Mouse (Mus musculus) liver, adult 2 months (tissue): ENCODE measurements around the gene Tmem72. TPM values are rescaled to one million over a fixed set of nuclear protein-coding genes. Genes with fewer than 3 reads are reported as not detected.

Experiments used
- DNase-seq: peaks from one replicate; pipeline ENCODE4 v3.0.0-alpha.2; 2011; ENCODE audit warnings: low read depth, low spot score; ENCODE audit errors: extremely low read depth
- H3K27ac ChIP-seq: fragments of 200-500 bp; replicated peaks from 2 replicates; pipeline ENCODE4 v1.5.1; 2012; ENCODE audit warnings: low read depth, mild to moderate bottlenecking, control low read depth, inconsistent platforms, low read length; ENCODE audit not compliant: insufficient read depth
- H3K27me3 ChIP-seq: fragments of 200-500 bp; 2 replicates; pipeline ENCODE4 v1.6.1; 2012; ENCODE audit warnings: mild to moderate bottlenecking, moderate library complexity, low read length, inconsistent platforms; ENCODE audit not compliant: control insufficient read depth, insufficient read depth
- H3K36me3 ChIP-seq: fragments of 200-500 bp; 2 replicates; pipeline ENCODE4 v1.6.1; 2012; ENCODE audit warnings: low read length, inconsistent platforms; ENCODE audit not compliant: control insufficient read depth, insufficient read depth
- H3K4me1 ChIP-seq: fragments of 200-500 bp; 2 replicates; pipeline ENCODE4 v1.6.1; 2011; ENCODE audit warnings: low read length; ENCODE audit not compliant: control insufficient read depth, insufficient read depth
- H3K4me3 ChIP-seq: fragments of 200-500 bp; 2 replicates; pipeline ENCODE4 v1.5.1; 2011; ENCODE audit warnings: low read depth, mild to moderate bottlenecking, control low read depth, low read length, moderate library complexity; ENCODE audit not compliant: insufficient read depth
- H3K79me2 ChIP-seq: fragments of 200-500 bp; 2 replicates; pipeline ENCODE4 v1.6.1; 2012; ENCODE audit warnings: inconsistent platforms, mild to moderate bottlenecking, low read length, moderate library complexity; ENCODE audit not compliant: control insufficient read depth, insufficient read depth
- H3K9ac ChIP-seq: fragments of 200-500 bp; 2 replicates; pipeline ENCODE4 v1.6.1; 2012; ENCODE audit warnings: low read depth, mild to moderate bottlenecking, control low read depth, inconsistent platforms, low read length
- CTCF ChIP-seq: fragments of 200-500 bp; IDR thresholded peaks from 2 replicates; pipeline ENCODE4 v1.5.1; 2011; ENCODE audit warnings: low read depth, low read length, control low read depth
- POLR2A ChIP-seq: fragments of 200-500 bp; IDR thresholded peaks from 2 replicates; pipeline ENCODE4 v1.6.1; 2011; ENCODE audit warnings: low read length, control low read depth; ENCODE audit not compliant: insufficient read depth; ENCODE audit errors: extremely low read depth
- WGBS: fragments of 180-500 bp; shearing (Covaris S2); methylation state at CpG from one replicate; pipeline ENCODE4 v1.1.7; 2018; 5-methylcytosine and 5-hydroxymethylcytosine counted together
- polyA plus RNA-seq: library from polyadenylated mRNA; depleted of rRNA; stranded (reverse); fragments of >200 nt; gene quantifications from 2 replicates; pipeline ENCODE4 v1.2.3, GENCODE M21; 2012
- total RNA-seq: library from RNA; depleted of rRNA; stranded (reverse); fragments of >200 nt; gene quantifications from 2 replicates; pipeline ENCODE4 v1.2.3, GENCODE M21; 2014

Tmem72 gene
- total and polyA plus RNA-seq, 2 experiments, result under 0.01 to 0.09 TPM

DNA sequence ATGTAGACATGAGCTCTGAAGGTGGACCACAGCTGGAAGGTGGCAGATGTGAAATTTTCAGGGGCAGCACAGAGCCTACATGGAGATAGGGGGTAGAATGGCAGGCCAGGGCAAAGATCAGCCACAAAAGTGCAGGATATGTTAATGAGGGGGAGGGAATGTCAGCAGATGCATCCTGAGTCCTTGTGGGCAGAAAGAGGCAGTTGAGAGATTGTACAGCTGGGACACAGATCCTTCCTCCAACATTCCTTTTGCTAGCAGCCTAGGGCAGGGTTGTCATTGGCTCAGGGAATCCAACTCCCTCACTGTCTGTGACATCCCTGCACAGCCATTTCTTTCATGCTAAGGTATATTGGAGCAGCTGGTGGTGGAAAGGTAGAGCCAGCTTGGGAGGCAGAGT, 15.9 kb downstream of the Tmem72 start:
- TF ChIP-seq POLR2A, result no peak
- TF ChIP-seq CTCF, result no peak

DNA sequence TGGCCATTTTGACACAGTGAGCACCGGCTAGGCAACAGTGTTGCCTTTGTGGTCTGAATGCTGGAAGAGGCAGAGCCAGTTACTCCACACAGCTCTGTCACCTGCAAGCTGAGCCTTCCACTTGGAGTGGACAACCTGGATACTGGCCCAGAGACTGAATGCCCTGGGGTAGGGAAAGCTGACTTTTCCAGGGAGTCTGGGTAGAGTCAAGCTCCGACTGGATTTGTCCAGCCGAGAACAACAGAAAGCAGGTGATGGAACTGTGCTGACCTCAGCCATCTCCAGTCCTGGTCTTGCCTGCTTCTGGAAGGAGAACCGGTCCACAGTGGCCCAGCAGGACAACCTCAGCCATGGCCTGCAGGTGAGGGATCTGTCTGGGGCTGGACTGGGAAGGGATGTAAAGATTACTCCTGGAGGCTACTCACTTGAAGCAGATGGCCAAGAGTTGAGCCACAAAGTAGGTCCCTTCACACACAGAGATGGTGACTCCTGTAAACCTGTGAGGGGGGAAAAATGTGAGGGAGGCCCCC, 18.8 kb downstream of the Tmem72 start:
- 93% methylated on average over 4 of the region's 4 CpGs for WGBS
- H3K4me1 ChIP-seq, result no peaks in the 10 kb centered on the region
- no peaks in the 10 kb centered on the region for H3K36me3 ChIP-seq
- no peak overlapping the region for H3K27ac ChIP-seq
- no peak for DNase-seq
- H3K27me3 ChIP-seq, result no peaks in the 10 kb centered on the region
- H3K9ac ChIP-seq, result no peak overlapping the region
- TF ChIP-seq CTCF (no peak), POLR2A (no peak)
- H3K4me3 ChIP-seq, result no peak overlapping the region
- no peaks in the 10 kb centered on the region for H3K79me2 ChIP-seq

More for the DNA sequence above, 15.9 kb downstream of the Tmem72 start:
- no peak for DNase-seq
- Histone ChIP-seq H3K4me3 (no peak overlapping the region), H3K27ac (no peak overlapping the region), H3K27me3 (no peaks in the 10 kb centered on the region), H3K79me2 (no peaks in the 10 kb centered on the region), H3K9ac (no peak overlapping the region), H3K36me3 (no peaks in the 10 kb centered on the region), H3K4me1 (no peaks in the 10 kb centered on the region)

DNA sequence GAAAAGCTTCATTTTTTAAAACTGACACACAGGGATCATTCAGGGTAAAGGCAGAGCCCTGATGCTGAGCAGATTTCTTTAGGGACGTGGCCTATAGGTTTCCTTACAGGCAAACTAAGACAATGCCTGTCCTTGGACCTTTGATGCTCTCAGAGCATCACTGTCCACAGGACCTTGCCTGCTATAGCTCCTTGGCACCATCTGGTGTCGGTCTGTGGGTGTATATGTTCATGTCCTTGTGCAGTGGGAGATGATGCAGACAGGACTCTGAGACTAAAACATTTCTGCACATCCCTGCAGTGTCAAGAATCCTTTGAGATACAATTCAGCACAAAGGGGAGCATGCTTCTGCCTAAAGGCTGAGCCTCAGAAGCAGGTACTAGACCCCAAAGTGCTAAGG, 19.3 kb downstream of the Tmem72 start:
- no peaks in the 10 kb centered on the region for H3K27me3 ChIP-seq
- no peaks in the 10 kb centered on the region for H3K36me3 ChIP-seq
- H3K4me1 ChIP-seq, result no peaks in the 10 kb centered on the region
- no peak overlapping the region for H3K4me3 ChIP-seq
- no peak overlapping the region for H3K27ac ChIP-seq
- H3K9ac ChIP-seq, result no peak overlapping the region
- DNase-seq, result peak; percentile 23
- TF ChIP-seq CTCF, result peak; percentile 51; the same call in 1 of the 2 replicates
- TF ChIP-seq POLR2A, result no peak
- 38% methylated on average over 2 of the region's 2 CpGs for WGBS
- H3K79me2 ChIP-seq, result no peaks in the 10 kb centered on the region

DNA sequence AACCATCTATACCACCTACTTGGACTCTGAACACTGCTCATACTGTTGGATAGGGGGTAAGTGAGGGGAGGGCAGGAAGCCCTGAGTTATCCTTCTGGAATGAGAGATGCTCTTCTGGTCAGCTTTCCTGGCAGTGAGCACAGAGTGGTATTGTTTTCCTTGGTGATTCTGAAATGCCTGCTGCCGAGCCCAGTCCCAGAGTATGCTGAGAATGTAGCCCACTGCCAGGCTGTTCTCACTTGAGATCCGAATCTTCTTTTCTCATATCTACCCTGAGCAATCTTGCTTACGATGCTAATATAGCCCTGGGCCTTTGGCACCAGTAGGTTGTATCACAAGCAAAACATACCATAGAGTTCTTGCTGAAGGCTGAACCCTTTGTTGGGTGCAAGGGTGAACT, 22.4 kb downstream of the Tmem72 start:
- DNase-seq, result no peak
- Histone ChIP-seq H3K9ac (no peak overlapping the region), H3K79me2 (no peaks in the 10 kb centered on the region), H3K4me3 (no peak overlapping the region), H3K27me3 (no peaks in the 10 kb centered on the region), H3K36me3 (no peaks in the 10 kb centered on the region), H3K4me1 (no peaks in the 10 kb centered on the region), H3K27ac (no peak overlapping the region)
- TF ChIP-seq CTCF (no peak), POLR2A (no peak)
- 78% methylated on average over 3 of the region's 3 CpGs for WGBS

GRCm38 (mm10) chr6:116693639-116694038, 23.1 kb downstream of the Tmem72 start:
- no peak overlapping the region for H3K4me3 ChIP-seq
- H3K36me3 ChIP-seq, result no peaks in the 10 kb centered on the region
- WGBS, result 77% methylated on average over 4 of the region's 4 CpGs
- H3K27me3 ChIP-seq, result no peaks in the 10 kb centered on the region
- H3K79me2 ChIP-seq, result no peaks in the 10 kb centered on the region
- no peak overlapping the region for H3K9ac ChIP-seq
- no peak for TF ChIP-seq CTCF
- TF ChIP-seq POLR2A, result no peak
- no peak overlapping the region for H3K27ac ChIP-seq
- DNase-seq, result no peak
- no peaks in the 10 kb centered on the region for H3K4me1 ChIP-seq

DNA sequence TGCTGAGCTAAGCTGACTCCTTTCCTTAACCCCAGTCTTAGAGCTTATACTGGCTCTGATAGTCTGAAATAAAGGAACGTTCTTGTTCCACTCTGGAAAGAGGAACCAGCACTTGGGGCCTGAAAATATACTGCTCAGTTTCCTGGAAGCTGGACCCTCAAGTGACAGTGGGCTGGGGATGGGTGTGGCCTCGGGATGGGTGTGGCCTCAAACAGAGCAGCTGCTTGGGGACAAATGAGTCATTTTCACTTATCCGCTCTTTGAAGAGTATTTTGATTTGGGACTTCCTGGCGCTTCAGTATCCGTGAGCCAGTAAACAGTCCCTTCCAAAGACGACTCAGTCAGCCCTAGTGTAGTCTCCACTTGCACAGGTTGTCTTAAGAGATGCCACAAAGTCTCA, 34.4 kb downstream of the Tmem72 start:
- no peaks in the 10 kb centered on the region for H3K79me2 ChIP-seq
- no peak for TF ChIP-seq CTCF
- TF ChIP-seq POLR2A, result no peak
- no peak overlapping the region for H3K4me3 ChIP-seq
- H3K27ac ChIP-seq, result no peak overlapping the region
- WGBS, result 41% methylated on average over 6 of the region's 6 CpGs
- H3K4me1 ChIP-seq, result no peaks in the 10 kb centered on the region
- peak; percentile 40 for DNase-seq
- H3K36me3 ChIP-seq, result no peaks in the 10 kb centered on the region
- no peak overlapping the region for H3K9ac ChIP-seq
- no peaks in the 10 kb centered on the region for H3K27me3 ChIP-seq
